Mouse (Mus musculus): ENCODE measurements around the gene Rapgef1.

GRCm38 (mm10) chr2:29573591-29573990 is 45.9 kb upstream of the Rapgef1 start:
- TF ChIP-seq TAL1 (IDR thresholded peaks at IDR 0.05; ENCODE audit: low read length): no peak
- TF ChIP-seq GATA1 (IDR thresholded peaks at IDR 0.05; ENCODE audit: low read length): no peak
